Mouse (Mus musculus) ES-E14 (cell line): ENCODE measurements around the gene Slc44a1. TPM values are rescaled to one million over a fixed set of nuclear protein-coding genes. Genes with fewer than 3 reads are reported as not detected.

ENCODE experiments used
- DNase-seq: peaks from one replicate; pipeline ENCODE4 v3.0.0-alpha.2; 2013; ENCODE audit warnings: low read depth, low spot score
- H3K27ac ChIP-seq: 2 replicates; pipeline ENCODE4 v1.5.1; 2012; ENCODE audit warnings: low read depth, mild to moderate bottlenecking, low read length, moderate library complexity, mixed read lengths; ENCODE audit not compliant: poor library complexity, insufficient read depth, severe bottlenecking
- H3K36me3 ChIP-seq: 2 replicates; pipeline ENCODE4 v1.6.1; 2012; ENCODE audit warnings: mild to moderate bottlenecking, low read length, moderate library complexity, mixed read lengths; ENCODE audit not compliant: control insufficient read depth, poor library complexity, insufficient read depth, severe bottlenecking
- H3K4me1 ChIP-seq, 2 experiments: fragments of 150-350 bp in 1 of 2; sonication (generic) in 1 of 2; 2 replicates each; pipeline ENCODE4 v1.6.1; 2012; ENCODE audit warnings: low read length in 2 of 2, mild to moderate bottlenecking in 1 of 2, mixed read lengths in 1 of 2; ENCODE audit not compliant: control insufficient read depth in 2 of 2, insufficient read depth in 2 of 2, poor library complexity in 1 of 2
- H3K4me3 ChIP-seq, 2 experiments: fragments of 150-350 bp in 1 of 2; sonication (generic) in 1 of 2; 2 replicates each; pipeline ENCODE4 v1.5.1; 2012; ENCODE audit warnings: low read length in 2 of 2, low read depth in 1 of 2, mild to moderate bottlenecking in 1 of 2, mixed read lengths in 1 of 2; ENCODE audit not compliant: insufficient read depth in 1 of 2, poor library complexity in 1 of 2, severe bottlenecking in 1 of 2
- H3K9ac ChIP-seq: 2 replicates; pipeline ENCODE4 v1.6.1; 2012; ENCODE audit warnings: low read depth, mild to moderate bottlenecking, low read length, mixed read lengths; ENCODE audit not compliant: poor library complexity, insufficient read depth, severe bottlenecking
- H3K9me3 ChIP-seq: fragments of 150-350 bp; sonication (generic); 2 replicates; pipeline ENCODE4 v1.6.1; 2012; ENCODE audit warnings: low read depth, mild to moderate bottlenecking, low read length; ENCODE audit not compliant: control insufficient read depth, insufficient read depth
- CHD2 ChIP-seq: IDR thresholded peaks from 2 replicates; pipeline ENCODE4 v1.6.1; 2014; ENCODE audit warnings: mild to moderate bottlenecking, low read depth, low read length, inconsistent platforms
- HCFC1 ChIP-seq: IDR thresholded peaks from 2 replicates; pipeline ENCODE4 v1.6.1; 2012; ENCODE audit warnings: low read length, inconsistent platforms, borderline replicate concordance; ENCODE audit not compliant: insufficient read depth
- MAFK ChIP-seq: IDR thresholded peaks from 2 replicates; pipeline ENCODE4 v1.6.1; 2014; ENCODE audit warnings: mild to moderate bottlenecking, low read depth, low read length, inconsistent platforms; ENCODE audit not compliant: insufficient read depth
- ZC3H11A ChIP-seq: IDR thresholded peaks from 2 replicates; pipeline ENCODE4 v1.6.1; 2012; ENCODE audit warnings: low read depth, mild to moderate bottlenecking, inconsistent platforms, low read length, borderline replicate concordance
- ZNF384 ChIP-seq: IDR thresholded peaks from 2 replicates; pipeline ENCODE4 v1.6.1; 2012; ENCODE audit warnings: low read depth, low read length, inconsistent platforms
- in situ Hi-C, 2 experiments: fragments of 600-800 bp; cut with MboI; formaldehyde crosslinking; loops; one replicate each; pipeline ENCODE4 v1.15.1; 2025; ENCODE audit warnings: low sequenced_read_pairs in 2 of 2, inconsistent platforms in 1 of 2; ENCODE audit not compliant: unreplicated experiment in 2 of 2
- total RNA-seq: library from RNA; depleted of rRNA; stranded (reverse); fragments of 300-350 nt; gene quantifications from 2 replicates; pipeline ENCODE4 v1.2.3, GENCODE M21; 2012

Gene Slc44a1
- total RNA-seq, 1 experiment: 48.0 TPM

GRCm38 (mm10) chr4:53567065-53567464, 126.9 kb downstream of the Slc44a1 start:
- Histone ChIP-seq H3K36me3 (peaks cover 4% of the 10 kb centered on the region; the same call in 1 of the 2 replicates), H3K9me3 (no peaks in the 10 kb centered on the region), H3K9ac (no peak overlapping the region), H3K27ac (no peak overlapping the region), H3K4me3 (no peak overlapping the region), H3K4me1 (no peaks in the 10 kb centered on the region)
- no peak for DNase-seq
- in situ Hi-C loops: no loop called here
- no peak for TF ChIP-seq HCFC1
- no peak for TF ChIP-seq MAFK
- no peak for TF ChIP-seq ZNF384
- no peak for TF ChIP-seq CHD2
- TF ChIP-seq ZC3H11A: no peak

- DNase-seq: no peak
- TF ChIP-seq HCFC1 (no peak), ZC3H11A (no peak), MAFK (no peak), ZNF384 (no peak), CHD2 (no peak)
- Histone ChIP-seq H3K9me3 (no peaks in the 10 kb centered on the region), H3K27ac (no peak overlapping the region), H3K4me1 (no peaks in the 10 kb centered on the region), H3K36me3 (no peaks in the 10 kb centered on the region), H3K4me3 (no peak overlapping the region), H3K9ac (no peak overlapping the region)
- in situ Hi-C loops: loop anchor here in 1 of 2 experiments (25.0 kb wide), 1 partner anchor 463 kb away; no protein-coding TSS in a partner anchor
Measured at GRCm38 (mm10) chr4:53575558-53575957, 135.3 kb downstream of the Slc44a1 start.

GRCm38 (mm10) chr4:53587676-53588075, 147.5 kb downstream of the Slc44a1 start:
- Histone ChIP-seq H3K4me3 (no peak overlapping the region), H3K27ac (no peak overlapping the region), H3K36me3 (no peaks in the 10 kb centered on the region), H3K4me1 (no peaks in the 10 kb centered on the region), H3K9ac (no peak overlapping the region), H3K9me3 (no peaks in the 10 kb centered on the region)
- no peak for DNase-seq
- in situ Hi-C loops: loop anchor here in 1 of 2 experiments (25.0 kb wide), 1 partner anchor 475 kb away; no protein-coding TSS in a partner anchor
- no peak for TF ChIP-seq CHD2
- TF ChIP-seq ZNF384: no peak
- no peak for TF ChIP-seq MAFK
- TF ChIP-seq HCFC1: no peak
- TF ChIP-seq ZC3H11A: no peak

- no peak overlapping the region for H3K27ac ChIP-seq
- no peaks in the 10 kb centered on the region for H3K4me1 ChIP-seq
- H3K4me3 ChIP-seq: no peak overlapping the region
- H3K9me3 ChIP-seq: no peaks in the 10 kb centered on the region
- no peaks in the 10 kb centered on the region for H3K36me3 ChIP-seq
- in situ Hi-C loops: loop anchor here in 1 of 2 experiments (25.0 kb wide), 1 partner anchor 477 kb away; no protein-coding TSS in a partner anchor
- DNase-seq: no peak
- no peak overlapping the region for H3K9ac ChIP-seq
- TF ChIP-seq MAFK (no peak), ZC3H11A (no peak), HCFC1 (no peak), CHD2 (no peak), ZNF384 (no peak)
Measured at GRCm38 (mm10) chr4:53588936-53589335, 148.7 kb downstream of the Slc44a1 start.

GRCm38 (mm10) chr4:53589466-53589865, 149.3 kb downstream of the Slc44a1 start:
- DNase-seq: no peak
- in situ Hi-C loops: loop anchor here in 1 of 2 experiments (25.0 kb wide), 1 partner anchor 477 kb away; no protein-coding TSS in a partner anchor
- no peak overlapping the region for H3K27ac ChIP-seq
- no peaks in the 10 kb centered on the region for H3K9me3 ChIP-seq
- no peak overlapping the region for H3K9ac ChIP-seq
- TF ChIP-seq CHD2 (no peak), HCFC1 (no peak), ZC3H11A (no peak), ZNF384 (no peak), MAFK (no peak)
- H3K4me1 ChIP-seq: peaks cover 0 to 2% of the 10 kb centered on the region in 2 experiments; a peak in 1 of 4 replicates
- no peak overlapping the region for H3K4me3 ChIP-seq
- no peaks in the 10 kb centered on the region for H3K36me3 ChIP-seq
